Mouse (Mus musculus) spleen, adult 10 weeks (tissue): ENCODE measurements around the gene Smg1. TPM values are rescaled to one million over a fixed set of nuclear protein-coding genes. Genes with fewer than 3 reads are reported as not detected.

Experiments
- polyA plus RNA-seq: library from polyadenylated mRNA; stranded (reverse); fragments of 350-450 nt; fragmentation: Illumina TruSeq; extraction: RNeasy Lipid Tissue Mini Kit (QIAGEN cat#74804); gene quantifications from one replicate; pipeline ENCODE4 v1.2.3, GENCODE M21; 2015; ENCODE audit warnings: low replicate concordance; ENCODE audit not compliant: insufficient read depth

The Smg1 gene
- 157 TPM for polyA plus RNA-seq

GRCm38 (mm10) chr7:118243453-118244385 is at the start of gene Smg1:
TSS of gene Smg1 (minus strand) at chr7:118243670.

GRCm38 (mm10) chr7:118129430-118130041 is 113.9 kb downstream of the Smg1 start, which contains the start of gene Arl6ip1:
TSS of gene Arl6ip1 (minus strand) at chr7:118129662.

GRCm38 (mm10) chr7:118115877-118116568 is 127.4 kb downstream of the Smg1 start, which contains the start of gene Rps15a:
TSS of gene Rps15a (minus strand) at chr7:118116188.

Other genes with a start within 250 kb of the Smg1 start
- 6,210 TPM for gene Rps15a, start 127.5 kb downstream of the Smg1 start, polyA plus RNA-seq
- gene Arl6ip1, start 114.0 kb downstream of the Smg1 start, polyA plus RNA-seq: 291 TPM
- 0.21 TPM for gene Syt17, start 204.6 kb upstream of the Smg1 start, polyA plus RNA-seq
- 20.0 TPM for gene Itpripl2, start 248.3 kb upstream of the Smg1 start, polyA plus RNA-seq